Mouse (Mus musculus): ENCODE data around the gene Hist1h3i. TPM values are rescaled to one million over a fixed set of nuclear protein-coding genes. Genes with fewer than 3 reads are reported as not detected.
A peak's percentile ranks its signal among the peaks of the same experiment; 100 is the strongest.
"Not testable (repeated sequence)": the region's sequence is repeated elsewhere in the genome, so short reads cannot be mapped to it uniquely, and the experiment has no call there.

The Hist1h3i gene
- 270 and 294 TPM in 2 replicates for polyA plus RNA-seq (2014; fragmentation: Nextera tagmentation; extraction: Ambion mirVana)

- Histone ChIP-seq H3K4me3 (ENCODE audit: low read depth, low read length) (peak within 1 kb of the TSS; percentile 41), H3K27me3 (ENCODE audit: control insufficient read depth, insufficient read depth, low read length) (no peaks in the 10 kb centered on the region), H3K36me3 (replicated peaks; ENCODE audit: control insufficient read depth, insufficient read depth, low read depth, low read length) (no peaks in the 10 kb centered on the region), H3K9ac (replicated peaks; ENCODE audit: low read length) (peak within 1 kb of the TSS; percentile 69), H3K9me3 (replicated peaks; ENCODE audit: control insufficient read depth, low read length) (no peaks in the 10 kb centered on the region), H3K27ac (replicated peaks; ENCODE audit: low read depth, low read length) (peak within 1 kb of the TSS; percentile 90), H3K4me2 (ENCODE audit: low read depth, low read length) (peak within 1 kb of the TSS; percentile 47), H3K4me1 (ENCODE audit: control insufficient read depth, insufficient read depth, low read length) (no peaks in the 10 kb centered on the region)
- WGBS, result under 1% methylated on average over 13 of the region's 20 CpGs
- ATAC-seq (replicated peaks; ENCODE audit: insufficient number of reproducible peaks, low FRiP score, low TSS enrichment, low read depth) (peak; percentile 68), DNase-seq (ENCODE audit: low spot score) (peak; percentile 94)
These were observed at the start of gene Hist1h3i for GRCm38 (mm10) chr13:21783255-21783617. Gene Hist1h3i (minus strand): TSS chr13:21783370.

- WGBS, result under 1% methylated on average over 20 of the region's 58 CpGs
- not testable (repeated sequence) for H3K9me3 ChIP-seq (replicated peaks; ENCODE audit: control insufficient read depth, low read length); H3K27me3 ChIP-seq (ENCODE audit: control insufficient read depth, insufficient read depth, low read length); H3K9ac ChIP-seq (replicated peaks; ENCODE audit: low read length); H3K4me3 ChIP-seq (ENCODE audit: low read depth, low read length); DNase-seq (ENCODE audit: low spot score); H3K36me3 ChIP-seq (replicated peaks; ENCODE audit: control insufficient read depth, insufficient read depth, low read depth, low read length); H3K4me2 ChIP-seq (ENCODE audit: low read depth, low read length); H3K4me1 ChIP-seq (ENCODE audit: control insufficient read depth, insufficient read depth, low read length); H3K27ac ChIP-seq (replicated peaks; ENCODE audit: low read depth, low read length)
- peak; percentile 87 for ATAC-seq (replicated peaks; ENCODE audit: insufficient number of reproducible peaks, low FRiP score, low TSS enrichment, low read depth)
These were observed 48.5 kb upstream of the Hist1h3i start, which contains the start of gene Hist1h4n for GRCm38 (mm10) chr13:21831418-21832394. Gene Hist1h4n (minus strand): TSS chr13:21832196.

GRCm38 (mm10) chr13:21830344-21830743, 47.2 kb upstream of the Hist1h3i start:
- Histone ChIP-seq H3K4me2 (ENCODE audit: low read depth, low read length) (no peak overlapping the region), H3K36me3 (replicated peaks; ENCODE audit: control insufficient read depth, insufficient read depth, low read depth, low read length) (no peaks in the 10 kb centered on the region), H3K9me3 (replicated peaks; ENCODE audit: control insufficient read depth, low read length) (no peaks in the 10 kb centered on the region), H3K4me1 (ENCODE audit: control insufficient read depth, insufficient read depth, low read length) (no peaks in the 10 kb centered on the region), H3K27ac (replicated peaks; ENCODE audit: low read depth, low read length) (0 out of 2 replicates have a peak overlapping the region, but pooled peaks have one; percentile 31), H3K27me3 (ENCODE audit: control insufficient read depth, insufficient read depth, low read length) (no peaks in the 10 kb centered on the region), H3K9ac (replicated peaks; ENCODE audit: low read length) (no peak overlapping the region), H3K4me3 (ENCODE audit: low read depth, low read length) (no peak overlapping the region)
- WGBS, result 88% methylated on average over 10 of the region's 10 CpGs
- DNase-seq (ENCODE audit: low spot score) (no peak), ATAC-seq (replicated peaks; ENCODE audit: insufficient number of reproducible peaks, low FRiP score, low TSS enrichment, low read depth) (no peak)

- no peak overlapping the region for H3K27ac ChIP-seq (replicated peaks; ENCODE audit: low read depth, low read length)
- H3K4me1 ChIP-seq (ENCODE audit: control insufficient read depth, insufficient read depth, low read length), result no peaks in the 10 kb centered on the region
- no peaks in the 10 kb centered on the region for H3K27me3 ChIP-seq (ENCODE audit: control insufficient read depth, insufficient read depth, low read length)
- no peaks in the 10 kb centered on the region for H3K36me3 ChIP-seq (replicated peaks; ENCODE audit: control insufficient read depth, insufficient read depth, low read depth, low read length)
- no peak overlapping the region for H3K9ac ChIP-seq (replicated peaks; ENCODE audit: low read length)
- no peak overlapping the region for H3K4me3 ChIP-seq (ENCODE audit: low read depth, low read length)
- no peak for ATAC-seq (replicated peaks; ENCODE audit: insufficient number of reproducible peaks, low FRiP score, low TSS enrichment, low read depth)
- H3K9me3 ChIP-seq (replicated peaks; ENCODE audit: control insufficient read depth, low read length), result no peaks in the 10 kb centered on the region
- H3K4me2 ChIP-seq (ENCODE audit: low read depth, low read length), result no peak overlapping the region
- WGBS, result 85% methylated on average over 3 of the region's 3 CpGs
- DNase-seq (ENCODE audit: low spot score), result no peak
These were observed 45.3 kb upstream of the Hist1h3i start for GRCm38 (mm10) chr13:21828511-21828910.

GRCm38 (mm10) chr13:21820082-21820890, 37.1 kb upstream of the Hist1h3i start:
- WGBS, result 81% methylated on average over 6 of the region's 16 CpGs
- ATAC-seq (replicated peaks; ENCODE audit: insufficient number of reproducible peaks, low FRiP score, low TSS enrichment, low read depth); H3K4me1 ChIP-seq (ENCODE audit: control insufficient read depth, insufficient read depth, low read length); H3K4me2 ChIP-seq (ENCODE audit: low read depth, low read length); H3K36me3 ChIP-seq (replicated peaks; ENCODE audit: control insufficient read depth, insufficient read depth, low read depth, low read length); H3K4me3 ChIP-seq (ENCODE audit: low read depth, low read length); H3K27me3 ChIP-seq (ENCODE audit: control insufficient read depth, insufficient read depth, low read length); H3K9ac ChIP-seq (replicated peaks; ENCODE audit: low read length); H3K27ac ChIP-seq (replicated peaks; ENCODE audit: low read depth, low read length); H3K9me3 ChIP-seq (replicated peaks; ENCODE audit: control insufficient read depth, low read length); DNase-seq (ENCODE audit: low spot score): not testable (repeated sequence)

GRCm38 (mm10) chr13:21812092-21812491, 28.9 kb upstream of the Hist1h3i start:
- ATAC-seq (replicated peaks; ENCODE audit: insufficient number of reproducible peaks, low FRiP score, low TSS enrichment, low read depth), result peak; percentile 66
- not testable (repeated sequence) for H3K9ac ChIP-seq (replicated peaks; ENCODE audit: low read length); H3K9me3 ChIP-seq (replicated peaks; ENCODE audit: control insufficient read depth, low read length); DNase-seq (ENCODE audit: low spot score); H3K27me3 ChIP-seq (ENCODE audit: control insufficient read depth, insufficient read depth, low read length); H3K4me1 ChIP-seq (ENCODE audit: control insufficient read depth, insufficient read depth, low read length); H3K36me3 ChIP-seq (replicated peaks; ENCODE audit: control insufficient read depth, insufficient read depth, low read depth, low read length); H3K4me2 ChIP-seq (ENCODE audit: low read depth, low read length)
- H3K27ac ChIP-seq (replicated peaks; ENCODE audit: low read depth, low read length), result peak overlapping the region; percentile 56; the same call in 1 of the 2 replicates
- H3K4me3 ChIP-seq (ENCODE audit: low read depth, low read length), result 0 out of 2 replicates have a peak overlapping the region, but pooled peaks have one; percentile 10
- WGBS, result 0% methylated on average over 12 of the region's 14 CpGs

GRCm38 (mm10) chr13:21811539-21811938, 28.4 kb upstream of the Hist1h3i start, which contains the start of gene Hist1h4m:
Gene Hist1h4m (plus strand): TSS chr13:21811746.
- Histone ChIP-seq H3K27ac (replicated peaks; ENCODE audit: low read depth, low read length) (peak within 1 kb of the TSS; percentile 56; the same call in 1 of the 2 replicates), H3K4me3 (ENCODE audit: low read depth, low read length) (0 out of 2 replicates have a peak within 1 kb of the TSS, but pooled peaks have one; percentile 10)
- not testable (repeated sequence) for H3K27me3 ChIP-seq (ENCODE audit: control insufficient read depth, insufficient read depth, low read length); H3K4me1 ChIP-seq (ENCODE audit: control insufficient read depth, insufficient read depth, low read length); DNase-seq (ENCODE audit: low spot score); H3K36me3 ChIP-seq (replicated peaks; ENCODE audit: control insufficient read depth, insufficient read depth, low read depth, low read length); H3K9ac ChIP-seq (replicated peaks; ENCODE audit: low read length); H3K4me2 ChIP-seq (ENCODE audit: low read depth, low read length); H3K9me3 ChIP-seq (replicated peaks; ENCODE audit: control insufficient read depth, low read length)
- ATAC-seq (replicated peaks; ENCODE audit: insufficient number of reproducible peaks, low FRiP score, low TSS enrichment, low read depth), result peak; percentile 35; the same call in 1 of the 2 replicates
- WGBS, result no CpG with 5 or more reads among the region's 24 CpGs
